Mouse (Mus musculus) heart, embryonic 11.5 days (tissue): ENCODE measurements around the gene Kcnab1. TPM values are rescaled to one million over a fixed set of nuclear protein-coding genes. Genes with fewer than 3 reads are reported as not detected.
A peak's percentile ranks its signal among the peaks of the same experiment; 100 is the strongest.

Experiments
- ATAC-seq: fragments of 200-750 bp; cut with Nextera tagmentation; replicated peaks from 2 replicates; pipeline ENCODE4 v1.8.0; 2017; ENCODE audit warnings: moderate library complexity; ENCODE audit not compliant: insufficient number of reproducible peaks, low FRiP score, low TSS enrichment
- H3K27ac ChIP-seq: fragments of 300-500 bp; sonication (generic); 2 replicates; pipeline ENCODE4 v1.5.1; 2014; ENCODE audit warnings: mild to moderate bottlenecking, low read depth, low read length
- H3K27me3 ChIP-seq: fragments of 300-500 bp; sonication (generic); 2 replicates; pipeline ENCODE4 v1.6.1; 2014; ENCODE audit warnings: mild to moderate bottlenecking, low read length, mixed read lengths; ENCODE audit not compliant: control insufficient read depth, insufficient read depth
- H3K36me3 ChIP-seq: fragments of 300-500 bp; sonication (generic); 2 replicates; pipeline ENCODE4 v1.6.1; 2014; ENCODE audit warnings: mild to moderate bottlenecking, low read length, moderate library complexity, mixed read lengths; ENCODE audit not compliant: control insufficient read depth, insufficient read depth
- H3K4me1 ChIP-seq: fragments of 300-500 bp; sonication (generic); 2 replicates; pipeline ENCODE4 v1.6.1; 2014; ENCODE audit warnings: low read length; ENCODE audit not compliant: control insufficient read depth, insufficient read depth
- H3K4me2 ChIP-seq: fragments of 300-500 bp; sonication (generic); 2 replicates; pipeline ENCODE4 v1.6.1; 2014; ENCODE audit warnings: mild to moderate bottlenecking, moderate library complexity
- H3K4me3 ChIP-seq: fragments of 300-500 bp; sonication (generic); 2 replicates; pipeline ENCODE4 v1.5.1; 2014; ENCODE audit warnings: low read depth, low read length
- H3K9ac ChIP-seq: fragments of 300-500 bp; sonication (generic); 2 replicates; pipeline ENCODE4 v1.6.1; 2014; ENCODE audit warnings: mild to moderate bottlenecking, low read depth, low read length, moderate library complexity
- H3K9me3 ChIP-seq: fragments of 300-500 bp; sonication (generic); replicated peaks from 2 replicates; pipeline ENCODE4 v1.6.1; 2016; ENCODE audit warnings: low read length; ENCODE audit not compliant: control insufficient read depth
- WGBS: fragments of 180-500 bp; shearing (Covaris S2); extraction: QIAGEN DNeasy Blood & Tissue Kit; methylation state at CpG from one replicate; pipeline ENCODE4 v1.1.7; 2014; ENCODE audit not compliant: insufficient replicate concordance; 5-methylcytosine and 5-hydroxymethylcytosine counted together
- polyA plus RNA-seq: library from polyadenylated mRNA; unstranded; fragments of >200 nt; fragmentation: Nextera tagmentation; extraction: Ambion mirVana; gene quantifications from 2 replicates; pipeline ENCODE4 v1.2.1, GENCODE M21; 2014

Gene Kcnab1
- polyA plus RNA-seq, 1 experiment from 2014 or later: 2.7 TPM

- no peak overlapping the region for H3K9ac ChIP-seq
- no peak overlapping the region for H3K27ac ChIP-seq
- peaks cover 6% of the 10 kb centered on the region for H3K36me3 ChIP-seq
Measured at GRCm38 (mm10) chr3:65378724-65379123, 269.5 kb downstream of the Kcnab1 start.

DNA sequence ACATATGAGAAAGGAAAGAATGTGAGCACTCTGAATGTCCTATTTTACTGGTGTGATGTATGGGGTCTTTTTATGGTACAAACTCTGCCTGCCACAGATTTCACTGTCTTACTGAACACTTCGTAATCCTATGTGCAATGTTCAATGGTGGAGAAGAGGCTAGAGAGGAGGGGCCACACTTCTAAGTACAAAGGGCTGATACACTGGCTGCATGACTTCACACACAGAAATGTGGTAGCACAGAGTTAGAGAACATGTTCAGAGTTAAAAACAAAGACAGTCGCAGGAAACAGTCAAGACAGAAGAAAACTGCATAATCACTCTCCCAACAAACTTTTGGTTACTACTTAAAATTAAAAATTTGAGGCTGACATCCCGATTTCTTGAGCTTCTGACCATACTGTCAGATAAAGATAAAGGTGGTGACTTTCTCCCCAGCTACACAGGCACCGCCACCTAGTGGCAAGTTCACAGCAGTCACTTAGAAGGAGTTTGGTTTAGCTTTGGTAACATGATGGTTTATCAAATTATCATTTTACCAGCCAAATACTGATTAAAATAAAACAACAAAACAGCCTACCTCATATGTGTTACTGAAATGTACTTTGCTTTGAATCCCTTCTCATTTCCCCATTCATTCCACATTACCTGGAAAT, 270.8 kb downstream of the Kcnab1 start:
- H3K4me3 ChIP-seq: no peak overlapping the region
- no peaks in the 10 kb centered on the region for H3K9me3 ChIP-seq
- H3K4me2 ChIP-seq: no peak overlapping the region
- H3K27me3 ChIP-seq: no peaks in the 10 kb centered on the region
- WGBS: 73% methylated on average over 4 of the region's 4 CpGs
- peaks cover 7% of the 10 kb centered on the region for H3K4me1 ChIP-seq
- H3K9ac ChIP-seq: no peak overlapping the region
- no peak overlapping the region for H3K27ac ChIP-seq
- peaks cover 6% of the 10 kb centered on the region for H3K36me3 ChIP-seq
- no peak for ATAC-seq

More at GRCm38 (mm10) chr3:65378724-65379123, 269.5 kb downstream of the Kcnab1 start:
- Histone ChIP-seq H3K4me3 (no peak overlapping the region), H3K9me3 (no peaks in the 10 kb centered on the region), H3K4me1 (peaks cover 9% of the 10 kb centered on the region), H3K27me3 (no peaks in the 10 kb centered on the region), H3K4me2 (no peak overlapping the region)
- no peak for ATAC-seq

DNA sequence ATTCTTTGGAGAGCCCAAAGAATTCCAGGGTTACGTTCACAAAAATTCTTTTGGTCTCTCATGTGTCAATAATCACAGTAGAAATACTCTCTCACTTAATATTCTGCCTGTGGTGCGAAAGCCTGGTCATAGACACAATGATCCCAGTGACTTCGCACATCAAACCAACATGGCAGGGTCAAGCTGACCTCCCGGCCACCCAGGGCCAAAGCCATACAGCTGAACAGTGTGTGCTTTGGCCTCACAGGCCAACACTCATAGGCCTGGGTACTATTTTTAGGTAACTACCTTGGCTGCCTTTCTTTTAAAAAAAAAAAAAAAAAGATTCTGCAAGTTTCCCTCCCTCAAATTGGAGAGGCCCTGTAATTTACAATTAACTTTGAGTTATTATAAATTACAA, 271.9 kb downstream of the Kcnab1 start:
- 77% methylated on average over 4 of the region's 4 CpGs for WGBS
- Histone ChIP-seq H3K4me3 (no peak overlapping the region), H3K4me2 (no peak overlapping the region)

GRCm38 (mm10) chr3:65384431-65384830, 275.2 kb downstream of the Kcnab1 start:
- no peak for ATAC-seq
- H3K36me3 ChIP-seq: peaks cover 23% of the 10 kb centered on the region
- H3K9ac ChIP-seq: no peak overlapping the region
- WGBS: 85% methylated on average over 3 of the region's 3 CpGs
- no peak overlapping the region for H3K4me2 ChIP-seq
- no peak overlapping the region for H3K27ac ChIP-seq
- no peak overlapping the region for H3K4me3 ChIP-seq
- H3K27me3 ChIP-seq: no peaks in the 10 kb centered on the region
- H3K9me3 ChIP-seq: no peaks in the 10 kb centered on the region
- peaks cover 9% of the 10 kb centered on the region for H3K4me1 ChIP-seq

More for the DNA sequence above, 271.9 kb downstream of the Kcnab1 start:
- H3K27ac ChIP-seq: no peak overlapping the region
- H3K36me3 ChIP-seq: peaks cover 6% of the 10 kb centered on the region
- H3K9ac ChIP-seq: no peak overlapping the region
- H3K4me1 ChIP-seq: peaks cover 7% of the 10 kb centered on the region
- no peak for ATAC-seq
- no peaks in the 10 kb centered on the region for H3K9me3 ChIP-seq
- H3K27me3 ChIP-seq: no peaks in the 10 kb centered on the region

DNA sequence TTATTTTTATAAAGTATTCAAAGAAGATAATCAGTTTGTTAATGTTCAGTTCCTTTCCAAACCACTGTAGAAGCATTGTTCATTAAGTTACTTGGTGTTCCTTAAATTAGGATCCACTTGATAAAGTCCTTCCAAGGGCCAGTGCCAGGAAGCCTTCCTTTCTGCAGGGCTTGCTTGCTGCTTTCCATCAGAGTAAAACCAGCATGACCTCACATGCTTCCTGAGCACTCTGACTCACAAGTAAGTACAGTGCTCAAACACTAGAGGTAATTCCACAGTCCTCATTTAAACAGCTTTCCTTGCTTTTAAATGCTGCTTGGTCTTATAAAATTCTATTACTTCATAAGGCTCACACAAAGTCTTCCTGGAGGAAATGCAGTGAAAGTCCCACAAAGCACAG, 276.6 kb downstream of the Kcnab1 start:
- Histone ChIP-seq H3K27ac (no peak overlapping the region), H3K4me2 (no peak overlapping the region), H3K9ac (no peak overlapping the region), H3K36me3 (peaks cover 25% of the 10 kb centered on the region), H3K27me3 (no peaks in the 10 kb centered on the region), H3K9me3 (no peaks in the 10 kb centered on the region), H3K4me1 (peaks cover 9% of the 10 kb centered on the region), H3K4me3 (no peak overlapping the region)
- ATAC-seq: no peak

DNA sequence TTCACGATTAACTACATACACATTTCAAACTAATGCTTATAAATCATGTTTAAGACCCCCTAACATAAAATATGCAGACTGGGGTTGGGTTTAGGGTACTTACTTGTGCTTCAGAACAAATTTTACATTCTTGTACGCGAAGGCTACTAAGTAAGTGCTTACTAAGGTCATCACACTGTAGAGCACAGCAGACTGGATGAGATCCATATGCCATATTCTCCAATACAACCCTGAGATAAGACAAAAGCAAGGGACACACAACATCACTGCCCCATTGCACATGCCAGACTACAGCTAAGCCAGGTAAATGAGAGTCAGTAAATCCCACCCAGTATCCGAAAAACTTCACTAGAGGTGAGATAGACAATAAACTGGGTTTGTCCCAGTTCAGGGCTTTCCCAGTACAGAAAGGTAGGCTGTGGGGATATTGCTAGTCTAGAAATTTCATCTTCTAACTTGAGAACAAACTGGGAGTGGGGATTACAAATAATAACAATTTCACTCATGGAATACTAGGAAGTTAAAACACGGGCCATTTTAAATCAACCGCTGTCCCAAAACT, 282.1 kb downstream of the Kcnab1 start:
- peak overlapping the region; percentile 88 for H3K4me3 ChIP-seq
- no peaks in the 10 kb centered on the region for H3K27me3 ChIP-seq
- ATAC-seq: no peak
- 0 out of 2 replicates have a peak, but pooled peaks cover 2% of the 10 kb centered on the region for H3K4me1 ChIP-seq
- H3K27ac ChIP-seq: peak overlapping the region; percentile 85; the same call in 1 of the 2 replicates
- peak overlapping the region; percentile 95 for H3K9ac ChIP-seq
- no peaks in the 10 kb centered on the region for H3K9me3 ChIP-seq
- peaks cover 22% of the 10 kb centered on the region for H3K36me3 ChIP-seq
- WGBS: 40% methylated on average over 6 of the region's 6 CpGs
- H3K4me2 ChIP-seq: peak overlapping the region; percentile 75

- Histone ChIP-seq H3K4me3 (peak overlapping the region; percentile 88), H3K27ac (peak overlapping the region; percentile 85), H3K4me2 (peak overlapping the region; percentile 75), H3K9me3 (no peaks in the 10 kb centered on the region), H3K27me3 (no peaks in the 10 kb centered on the region), H3K9ac (peak overlapping the region; percentile 95), H3K36me3 (peaks cover 17% of the 10 kb centered on the region), H3K4me1 (no peaks in the 10 kb centered on the region)
- under 1% methylated on average over 37 of the region's 37 CpGs for WGBS
- ATAC-seq: peak; percentile 44
Measured at GRCm38 (mm10) chr3:65391784-65392420, 282.7 kb downstream of the Kcnab1 start.

- H3K27ac ChIP-seq: peak within 1 kb of the TSS; percentile 85
- no peaks in the 10 kb centered on the region for H3K9me3 ChIP-seq
- H3K4me1 ChIP-seq: no peaks in the 10 kb centered on the region
- H3K9ac ChIP-seq: peak within 1 kb of the TSS; percentile 95
- peak; percentile 97 for ATAC-seq
- H3K36me3 ChIP-seq: peaks cover 12% of the 10 kb centered on the region
- H3K27me3 ChIP-seq: no peaks in the 10 kb centered on the region
- peak within 1 kb of the TSS; percentile 75 for H3K4me2 ChIP-seq
- WGBS: under 1% methylated on average over 36 of the region's 36 CpGs
- peak within 1 kb of the TSS; percentile 88 for H3K4me3 ChIP-seq
Measured at GRCm38 (mm10) chr3:65392421-65392817, 283.2 kb downstream of the Kcnab1 start, which contains the start of gene Ssr3. Gene Ssr3, minus strand, starts transcription at chr3:65392623.
